Mouse (Mus musculus) embryo, embryonic 9.5 days (tissue): ENCODE data around the gene Mrpl16.
A peak's percentile ranks its signal among the peaks of the same experiment; 100 is the strongest.

ENCODE experiments used
- DNase-seq: peaks from one replicate; pipeline ENCODE4 v3.0.0-alpha.2; 2017; ENCODE audit errors: extremely low spot score

The Mrpl16 gene

DNA sequence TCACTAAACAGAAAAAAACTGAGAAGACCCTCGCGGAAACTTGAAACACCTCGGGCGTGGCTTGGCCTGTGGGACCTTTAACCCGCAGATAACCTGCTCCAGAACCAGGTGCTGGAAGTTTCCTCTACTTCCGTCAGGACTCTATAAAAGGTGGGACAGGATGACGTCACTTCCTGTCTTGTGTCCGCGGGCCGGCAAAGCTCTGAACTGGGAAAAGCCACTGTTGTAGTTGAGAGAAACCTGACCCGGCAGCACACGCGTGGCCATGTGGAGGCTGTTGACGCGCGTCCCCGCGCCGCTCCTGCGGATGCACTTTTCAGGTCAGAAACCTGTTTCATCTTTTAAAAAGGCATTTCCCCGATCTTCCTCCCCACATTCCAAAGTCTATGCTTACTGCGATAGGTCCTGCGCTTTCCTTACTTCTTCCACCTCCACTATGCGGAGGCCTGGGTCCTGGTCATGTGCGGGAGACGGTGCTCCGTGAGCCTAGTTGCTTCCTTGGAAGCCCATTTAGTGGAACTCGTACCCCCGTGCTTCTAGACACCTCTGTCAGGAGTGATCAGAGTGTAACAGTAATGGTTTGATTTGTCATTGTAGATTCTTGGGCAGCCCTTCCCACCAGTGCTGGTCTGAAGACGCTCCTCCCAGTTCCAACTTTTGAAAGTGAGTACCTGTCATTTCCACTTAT lies at the start of gene Mrpl16:
TSS of gene Mrpl16 (plus strand) at position 187 of the 688 bp plus-strand sequence.
- peak; percentile 92 for DNase-seq

DNA sequence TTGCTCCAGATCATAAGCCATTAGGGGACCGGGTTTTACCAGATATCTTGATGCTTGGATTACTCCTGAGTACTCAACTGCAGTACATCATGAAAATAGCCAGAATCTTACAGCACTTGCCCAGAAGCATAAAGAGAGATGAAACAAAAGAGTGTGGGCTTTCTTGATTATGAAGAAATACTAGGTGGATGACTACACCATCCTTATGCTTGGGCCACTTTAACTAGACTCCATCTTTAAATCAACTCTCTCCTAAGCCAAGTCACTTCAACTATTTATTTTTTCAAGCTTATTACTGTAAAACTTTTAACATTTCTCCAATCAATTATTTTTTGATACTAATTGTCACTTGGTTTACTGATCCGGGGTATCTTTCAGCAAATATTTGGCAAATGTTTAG lies 46.3 kb upstream of the Mrpl16 start:
- no peak for DNase-seq

DNA sequence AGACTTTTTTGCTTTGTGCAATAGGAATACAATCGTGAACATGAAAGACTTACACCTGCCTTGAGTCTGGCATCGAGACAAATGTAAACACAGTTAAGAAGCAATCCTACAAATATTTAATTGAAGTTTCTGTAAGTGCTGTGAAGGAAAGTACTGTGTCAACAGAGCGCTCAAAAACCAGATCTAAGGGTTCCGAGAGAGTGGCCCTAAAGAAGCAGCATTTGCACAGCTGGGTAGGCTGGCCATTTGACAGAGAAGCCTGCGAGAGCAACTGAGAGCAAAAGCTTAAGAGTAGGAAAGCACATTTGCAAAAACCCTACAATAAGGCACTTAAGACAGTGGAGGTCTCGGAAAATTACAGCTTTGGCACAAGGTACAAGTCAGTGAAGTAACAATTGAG lies 45.9 kb upstream of the Mrpl16 start:
- DNase-seq: no peak

GRCm38 (mm10) chr19:11725915-11726314 lies 44.3 kb upstream of the Mrpl16 start:
- DNase-seq: no peak

DNA sequence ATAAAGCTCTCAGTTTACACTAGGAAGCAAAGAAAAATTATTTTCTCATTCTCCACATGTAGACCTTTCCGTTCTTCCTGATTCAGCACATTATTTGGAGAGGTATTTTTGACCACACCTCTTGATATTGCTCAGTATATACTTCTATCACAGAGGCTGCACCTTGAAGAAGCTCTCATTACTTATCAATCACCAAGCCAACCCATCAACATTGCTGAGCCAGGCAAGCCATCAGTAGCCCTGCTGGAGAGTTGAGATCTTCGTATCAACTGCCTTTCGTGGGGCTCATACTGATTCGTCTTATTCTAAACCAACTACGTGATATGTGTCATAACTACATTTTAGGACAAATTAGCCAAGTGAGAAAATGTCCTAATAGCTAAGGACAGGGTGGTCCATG lies 42.9 kb upstream of the Mrpl16 start:
- no peak for DNase-seq

DNA sequence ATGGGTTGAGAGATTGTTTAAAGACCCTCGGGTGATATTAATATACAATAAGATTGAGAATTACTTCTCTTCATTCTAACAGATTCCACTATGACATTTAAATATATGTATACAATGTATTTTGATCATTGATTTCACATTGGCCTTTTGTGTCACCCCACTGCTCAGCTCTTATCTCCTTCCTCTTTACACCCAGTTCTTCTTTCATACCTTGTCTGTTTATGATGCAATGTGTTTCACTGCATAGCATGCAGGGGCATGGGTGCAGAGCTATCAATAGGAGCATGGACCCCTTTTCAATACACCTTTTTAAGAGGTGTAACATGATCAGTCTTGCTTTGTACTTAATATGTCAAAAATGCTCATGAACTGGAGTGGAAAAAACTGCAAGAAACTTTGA lies 39.9 kb upstream of the Mrpl16 start:
- DNase-seq: no peak

- no peak for DNase-seq
These were observed 33.7 kb upstream of the Mrpl16 start for GRCm38 (mm10) chr19:11736455-11736854.

- no peak for DNase-seq
These were observed 24.5 kb upstream of the Mrpl16 start for GRCm38 (mm10) chr19:11745680-11746079.

DNA sequence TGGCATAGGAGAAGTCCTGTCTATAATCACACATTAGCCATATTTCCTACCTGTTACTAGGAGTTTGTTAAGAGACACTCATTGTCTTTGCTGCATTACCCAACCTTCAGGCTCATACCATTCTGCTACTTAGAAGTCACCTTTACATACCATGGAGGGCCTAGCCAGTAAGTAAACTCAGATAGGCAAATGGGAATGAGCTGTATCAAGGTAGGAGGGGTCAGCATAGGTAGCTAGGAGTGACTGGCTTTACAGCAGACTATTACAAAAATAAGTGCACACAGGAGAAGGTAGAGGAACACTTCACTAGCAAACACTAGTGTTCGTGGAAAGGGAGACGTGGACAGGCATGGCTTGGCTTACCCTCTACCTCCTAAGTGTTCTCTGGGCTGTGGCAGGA lies 22.9 kb upstream of the Mrpl16 start, which contains the start of gene Gif:
TSS of gene Gif (plus strand) at position 257 of the 400 bp plus-strand sequence.
- no peak for DNase-seq

GRCm38 (mm10) chr19:11765059-11765458 lies 5.1 kb upstream of the Mrpl16 start:
- DNase-seq: no peak

DNA sequence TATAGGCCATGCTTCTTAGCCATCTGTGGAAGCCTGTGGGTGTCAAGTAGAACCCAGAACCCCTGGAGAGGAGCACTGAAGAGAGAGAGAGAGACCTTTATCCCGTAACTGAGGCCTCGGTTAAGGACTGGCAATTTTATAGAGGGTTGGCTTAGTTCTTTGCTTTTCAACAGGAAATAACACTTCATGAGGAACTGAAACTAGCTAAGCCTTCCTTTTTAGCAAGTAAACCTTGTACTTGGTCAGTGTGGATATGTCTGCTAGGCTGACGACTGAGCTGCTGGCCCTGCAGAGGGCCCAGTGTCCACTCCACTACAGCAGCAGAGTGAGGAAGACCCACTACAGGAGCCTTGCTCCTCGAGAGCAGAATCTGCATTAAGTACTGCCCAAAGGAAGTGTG lies 3.8 kb upstream of the Mrpl16 start:
- no peak for DNase-seq

DNA sequence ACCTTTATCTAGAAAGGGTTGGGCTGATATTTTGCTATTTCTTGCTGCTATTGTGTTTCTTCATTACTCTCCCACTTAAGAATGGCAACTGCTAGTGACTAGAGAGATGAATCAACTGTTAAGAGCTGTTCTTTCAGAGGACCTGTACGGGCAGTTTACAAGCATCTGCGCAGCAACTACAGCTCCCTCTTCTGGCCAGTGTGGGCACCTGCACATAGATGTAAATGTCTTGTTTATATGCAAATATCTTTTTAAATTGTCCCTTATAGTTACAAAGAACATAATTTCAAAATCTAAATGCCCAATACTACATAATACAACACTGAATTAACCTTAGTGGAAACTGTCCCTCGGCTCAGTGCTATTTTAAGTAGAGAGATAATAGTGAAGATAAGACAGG lies 2.0 kb upstream of the Mrpl16 start:
- peak; percentile 23 for DNase-seq

DNA sequence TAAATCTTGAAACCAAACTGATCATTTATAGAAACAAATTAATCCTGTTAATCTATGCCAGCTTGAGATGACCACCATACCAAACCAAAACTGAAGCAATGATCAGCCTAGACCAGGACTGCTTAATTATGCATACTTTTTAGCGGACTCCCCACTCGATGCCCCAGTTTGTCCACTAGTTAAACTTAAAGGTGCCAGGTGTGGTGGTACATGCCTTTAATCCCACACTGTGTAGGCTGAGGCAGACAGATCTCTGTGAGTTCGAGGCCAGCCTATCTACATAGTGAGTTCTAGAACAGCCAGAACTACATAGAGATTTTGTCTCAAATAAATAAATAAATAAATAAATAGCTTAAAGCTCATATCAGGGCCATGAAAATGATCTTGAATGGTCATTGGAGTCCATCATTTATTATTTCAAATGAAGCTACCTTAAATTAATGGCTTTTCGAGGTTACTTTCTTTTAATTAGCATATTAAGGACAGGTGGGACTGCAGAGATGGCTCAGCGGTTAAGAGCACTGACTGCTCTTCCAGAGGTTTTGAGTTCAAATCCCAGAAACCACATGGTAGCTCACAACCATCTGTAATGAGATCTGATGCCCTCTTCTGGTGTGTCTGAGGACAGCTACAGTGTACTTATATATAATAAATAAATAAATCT lies 802 bp upstream of the Mrpl16 start:
- no peak for DNase-seq

- DNase-seq: peak; percentile 45
These were observed 7.1 kb downstream of the Mrpl16 start for GRCm38 (mm10) chr19:11777191-11777865.

DNA sequence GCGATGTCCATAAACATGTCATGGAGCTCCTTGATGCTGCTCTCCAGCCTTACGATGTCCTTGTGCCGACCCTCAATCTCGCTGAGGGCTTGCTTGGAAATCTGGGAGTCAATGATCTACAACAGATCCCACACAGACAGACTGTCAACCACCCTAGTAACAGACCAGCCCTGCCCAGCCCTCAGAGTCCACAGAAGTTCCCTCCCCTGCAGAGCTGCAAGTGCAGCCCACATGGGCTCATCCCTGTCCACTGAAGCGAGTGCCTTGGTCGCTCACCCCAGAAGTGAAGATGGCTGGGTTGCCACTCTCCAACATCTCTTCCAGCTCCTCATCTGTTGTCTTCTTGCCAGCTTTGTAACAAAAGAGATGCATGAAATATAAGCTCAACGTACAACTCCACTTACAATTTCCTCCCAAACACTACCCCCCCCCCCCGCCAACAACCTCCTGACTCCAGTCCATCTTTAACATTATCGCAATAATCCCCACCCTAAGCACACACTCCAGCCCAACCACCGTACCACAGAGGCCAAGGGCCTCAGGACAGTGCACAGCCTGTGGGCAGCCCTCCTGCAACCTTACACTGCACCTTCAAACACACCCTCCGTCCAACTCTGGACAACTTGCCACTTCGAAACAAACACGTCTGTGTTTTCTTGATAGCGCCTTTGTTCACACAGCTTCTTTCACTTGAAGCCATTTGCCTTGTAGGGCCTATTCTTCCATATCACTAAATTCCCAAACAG lies 15.4 kb downstream of the Mrpl16 start:
- DNase-seq: no peak

DNA sequence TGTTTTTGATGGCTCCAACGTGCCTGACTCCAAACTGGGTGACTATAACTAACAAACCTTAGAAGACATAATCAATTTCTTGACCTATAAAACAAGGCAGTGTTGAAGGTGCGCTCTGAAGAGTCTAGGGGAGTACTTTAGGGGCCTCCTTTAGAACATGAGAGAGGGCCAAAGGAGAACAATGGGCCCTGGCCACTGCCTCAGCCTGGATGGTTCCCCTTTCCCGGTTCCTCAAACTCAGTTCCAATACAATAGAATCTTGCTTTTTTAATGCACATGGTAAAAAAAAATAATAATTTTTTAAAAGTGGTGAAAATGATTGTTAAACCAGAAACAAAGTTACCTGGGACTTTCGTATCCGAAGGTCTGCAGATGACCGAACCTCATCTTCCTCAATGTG lies 17.6 kb downstream of the Mrpl16 start:
- no peak for DNase-seq

- no peak for DNase-seq
These were observed 18.7 kb downstream of the Mrpl16 start for GRCm38 (mm10) chr19:11788876-11789275.

- DNase-seq: no peak
These were observed 21.6 kb downstream of the Mrpl16 start for GRCm38 (mm10) chr19:11791825-11792224.

DNA sequence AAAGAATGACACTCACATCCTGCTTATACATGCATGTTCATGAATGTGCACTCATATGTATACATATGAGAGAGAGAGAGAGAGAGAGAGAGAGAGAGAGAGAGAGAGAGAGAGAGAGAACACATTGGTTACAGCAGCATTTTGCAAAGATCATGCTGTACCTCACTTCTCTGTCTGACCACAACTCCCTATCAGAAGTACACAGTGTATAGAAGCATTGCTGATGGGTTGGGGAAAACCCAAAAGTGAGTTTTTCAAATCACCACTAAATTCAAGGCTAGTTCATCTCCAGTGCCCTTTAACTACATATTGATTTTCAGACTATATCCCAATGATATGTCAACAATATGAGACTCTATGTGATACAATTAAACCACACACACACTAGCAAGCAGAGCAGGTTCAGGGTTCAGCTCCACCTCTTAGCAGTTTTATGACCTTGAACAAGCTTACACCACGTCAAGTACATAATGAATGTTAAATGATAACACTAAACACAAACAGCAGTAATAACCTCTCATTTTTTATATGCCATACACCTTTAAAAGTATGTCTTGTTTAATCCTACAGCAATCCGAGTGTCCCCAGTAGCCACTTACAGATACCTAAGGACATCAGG lies 23.7 kb downstream of the Mrpl16 start:
- DNase-seq: no peak

- no peak for DNase-seq
These were observed 24.3 kb downstream of the Mrpl16 start for GRCm38 (mm10) chr19:11794447-11794846.

DNA sequence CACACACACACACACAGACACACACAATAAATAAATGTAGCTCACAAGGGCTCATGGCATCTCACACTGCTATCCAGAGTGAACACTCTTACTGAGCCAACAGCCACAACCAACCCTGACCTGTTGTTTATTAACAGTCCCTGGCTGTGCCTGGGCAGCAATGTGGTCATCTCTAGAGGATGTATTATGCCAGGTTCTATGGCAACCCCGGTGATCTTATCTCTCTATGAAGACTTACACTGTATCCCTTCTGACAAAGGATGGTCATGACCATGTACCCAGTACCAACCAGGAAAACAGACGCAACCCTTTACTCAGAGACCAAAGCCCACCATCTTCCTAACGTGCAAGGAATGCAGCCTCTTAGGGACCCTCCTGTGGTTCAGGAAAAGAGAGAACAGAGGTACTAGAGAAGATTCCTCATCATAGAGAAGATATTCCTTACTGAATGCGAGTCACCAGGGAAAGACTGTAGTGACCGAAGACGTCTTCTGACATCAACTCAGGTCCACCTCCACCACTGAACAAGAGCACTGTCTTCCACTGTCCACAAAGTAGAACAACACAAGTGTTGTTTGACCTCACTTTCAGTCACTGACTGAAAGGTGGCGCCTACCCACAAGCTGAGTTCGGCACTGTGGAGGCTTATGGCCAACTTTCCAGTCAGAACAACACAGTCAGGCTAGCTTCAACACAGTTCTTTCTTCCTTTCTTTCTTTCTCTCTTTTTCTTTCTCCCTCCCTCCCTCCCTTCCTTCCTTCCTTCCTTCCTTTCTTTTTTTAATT lies 30.5 kb downstream of the Mrpl16 start:
- DNase-seq: no peak
